Mouse (Mus musculus): Measurements from ENCODE around the gene Dnah8.
"Not testable (repeated sequence)": the region's sequence is repeated elsewhere in the genome, so short reads cannot be mapped to it uniquely, and the experiment has no call there.

Dnah8 gene

GRCm38 (mm10) chr17:30624132-30624531 lies at the start of gene Dnah8:
Gene Dnah8, plus strand, starts transcription at chr17:30624354.
- not testable (repeated sequence) for DNase-seq

GRCm38 (mm10) chr17:30574783-30575075 lies 49.4 kb upstream of the Dnah8 start:
- DNase-seq: no peak

- DNase-seq: peak; percentile 44 to 63
Measured at GRCm38 (mm10) chr17:30575121-30575904, 48.8 kb upstream of the Dnah8 start.

DNA sequence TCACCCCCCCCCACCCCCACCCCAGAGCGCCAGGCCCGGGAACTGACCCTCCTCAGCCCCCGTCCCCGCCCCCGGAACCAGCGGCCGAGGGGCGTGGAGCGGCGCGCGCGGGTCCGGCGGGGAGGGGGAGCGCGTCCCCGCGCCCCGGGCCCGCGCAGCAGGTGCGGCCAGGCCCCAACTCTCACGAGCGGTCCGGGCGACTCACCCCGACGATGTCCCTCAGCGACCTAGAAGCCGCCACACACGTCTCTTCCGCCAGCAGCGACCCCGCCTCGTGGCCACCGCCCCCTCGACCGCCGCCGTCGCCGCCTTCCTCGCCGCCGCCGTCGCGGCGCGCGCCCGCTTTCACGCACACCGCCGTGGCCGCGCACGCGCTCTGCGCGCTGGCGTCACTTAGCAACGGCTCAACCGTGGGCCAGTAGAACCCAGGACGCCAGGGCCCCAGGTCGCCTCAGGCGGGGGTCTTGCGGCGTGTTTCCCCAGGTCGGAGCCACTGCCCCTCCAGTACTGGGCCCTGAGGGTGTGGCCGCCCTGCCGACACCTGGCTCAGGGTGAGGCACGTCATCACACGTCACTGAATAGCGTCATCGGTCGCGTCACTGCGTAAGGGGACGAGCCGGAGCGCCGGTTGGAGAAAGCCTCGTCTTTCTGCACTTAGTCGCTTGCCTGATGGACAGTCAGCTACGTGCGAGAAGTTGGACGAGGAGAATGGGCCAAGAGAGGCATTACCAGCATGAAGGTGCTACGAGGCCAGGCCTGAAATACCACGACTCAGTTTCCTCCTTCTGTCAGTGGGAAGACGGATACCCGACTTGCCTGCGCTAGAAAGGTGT lies 48.0 kb upstream of the Dnah8 start, which contains the start of gene Btbd9:
Gene Btbd9, minus strand, starts transcription at position 548 of the 833 bp plus-strand sequence.
- peak; percentile 95 to 96 for DNase-seq

DNA sequence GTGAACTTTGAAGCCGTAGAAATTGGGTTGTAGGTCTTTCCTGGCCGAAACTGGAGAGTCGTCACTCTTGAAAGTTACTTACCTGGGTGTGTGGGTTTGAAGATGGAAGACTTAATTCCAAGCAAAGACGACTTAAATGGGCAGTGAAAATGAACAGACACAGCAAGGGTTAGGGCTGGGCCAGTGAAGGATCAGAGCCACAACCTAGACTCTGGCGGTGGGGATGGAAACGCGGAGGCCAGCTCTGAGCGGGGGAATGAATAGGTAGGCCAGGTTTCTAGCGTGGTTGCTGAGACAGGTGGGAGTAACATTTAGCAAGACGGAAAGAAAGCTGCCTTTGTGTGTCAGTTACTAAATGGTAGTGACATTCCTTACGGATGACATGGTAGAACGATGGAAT lies 47.2 kb upstream of the Dnah8 start:
- DNase-seq: no peak

DNA sequence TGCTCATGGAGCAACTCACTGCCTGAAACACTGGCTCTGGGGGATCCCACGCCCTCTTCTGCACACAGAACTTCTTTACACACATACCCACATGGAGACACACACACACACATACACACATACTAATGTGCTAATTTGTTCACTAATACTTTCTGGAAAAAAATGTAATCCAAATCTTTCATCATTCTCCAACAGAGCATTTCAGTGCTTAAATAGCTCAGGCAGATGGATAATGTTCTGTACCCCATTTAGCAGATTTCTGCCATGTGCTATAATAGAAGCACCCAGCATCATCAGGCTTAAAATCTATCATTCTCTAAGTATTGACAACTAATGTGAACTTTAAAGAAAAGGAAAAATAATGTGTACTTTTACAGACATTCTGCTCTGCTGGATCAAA lies 43.4 kb upstream of the Dnah8 start:
- no peak for DNase-seq

- DNase-seq: no peak
Measured at GRCm38 (mm10) chr17:30581201-30581600, 43.0 kb upstream of the Dnah8 start.

DNA sequence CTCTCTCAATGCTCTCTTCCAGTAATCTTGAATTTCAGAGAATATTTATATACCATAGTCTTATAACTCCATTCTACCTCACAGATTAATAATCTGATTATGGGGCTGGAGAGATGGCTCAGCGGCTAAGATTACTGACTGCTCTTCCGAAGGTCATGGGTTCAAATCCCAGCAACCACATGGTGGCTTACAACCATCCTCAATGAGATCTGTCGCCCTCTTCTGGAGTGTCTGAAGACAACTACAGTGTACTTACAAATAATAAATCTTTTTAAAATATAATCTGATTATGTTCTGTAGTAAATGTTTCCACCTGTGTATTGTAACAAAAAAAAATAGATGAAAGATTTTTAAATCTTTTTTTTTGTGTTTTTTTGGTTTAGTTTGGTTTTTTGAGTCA lies 41.8 kb upstream of the Dnah8 start:
- DNase-seq: no peak

- DNase-seq: no peak
Measured at GRCm38 (mm10) chr17:30583258-30584001, 40.7 kb upstream of the Dnah8 start.

DNA sequence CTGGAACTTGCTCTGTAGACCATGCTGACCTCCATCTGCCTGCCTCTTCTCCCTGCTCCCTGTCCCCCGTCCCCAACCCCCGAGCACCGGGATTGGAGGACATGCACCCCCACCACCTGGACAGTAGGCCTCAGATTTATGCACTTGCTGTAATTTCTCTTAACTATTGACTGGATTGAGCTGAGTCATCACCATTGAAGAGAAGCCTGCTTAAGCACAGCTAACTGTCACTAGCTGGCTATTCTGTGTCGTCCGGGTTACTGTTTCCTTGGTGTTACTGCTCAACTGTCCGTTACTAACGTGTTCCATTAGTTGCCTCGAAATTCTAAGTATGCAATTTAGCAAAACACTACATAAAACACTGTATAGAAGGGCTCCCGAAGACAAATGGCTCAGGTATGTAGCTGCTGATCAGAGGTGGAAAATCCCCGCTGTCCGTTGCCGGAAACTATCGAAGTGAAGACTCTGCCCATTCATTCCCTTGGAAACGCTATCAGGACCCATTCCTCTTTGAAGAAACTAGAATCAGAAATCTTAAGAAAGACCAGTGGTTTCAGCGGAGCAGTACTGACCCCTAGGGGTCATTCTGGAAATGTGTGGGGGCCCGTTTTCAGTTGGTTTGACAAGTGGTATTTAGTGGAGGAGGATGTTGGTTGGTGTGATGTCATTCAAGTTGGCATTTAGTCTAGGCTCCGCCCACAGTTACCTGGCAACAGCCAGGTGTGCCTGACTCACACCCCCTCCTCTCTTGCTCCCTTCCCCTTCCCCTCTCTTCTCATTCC lies 33.5 kb upstream of the Dnah8 start:
- peak; percentile 64 to 72 for DNase-seq

DNA sequence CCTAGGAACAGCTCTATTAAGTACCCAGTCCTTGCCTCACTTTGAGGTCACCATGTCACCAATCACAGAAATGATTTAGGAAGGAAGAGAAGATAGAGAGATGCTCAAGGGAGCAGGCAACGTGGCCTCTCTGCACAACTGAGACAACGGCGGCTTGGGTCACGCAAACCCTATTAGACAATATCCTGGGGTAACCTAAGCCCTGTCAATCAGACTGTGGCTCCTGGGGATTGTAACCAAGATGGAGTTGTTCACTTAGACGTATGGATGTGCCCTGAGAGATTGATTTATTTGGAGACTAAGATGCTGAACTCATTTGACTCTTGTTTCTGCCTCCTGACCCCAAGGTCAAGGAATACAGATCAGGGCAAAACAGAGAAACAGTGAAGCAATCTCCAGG lies 29.7 kb upstream of the Dnah8 start:
- DNase-seq: no peak

- no peak for DNase-seq
Measured at GRCm38 (mm10) chr17:30594846-30595245, 29.3 kb upstream of the Dnah8 start.

DNA sequence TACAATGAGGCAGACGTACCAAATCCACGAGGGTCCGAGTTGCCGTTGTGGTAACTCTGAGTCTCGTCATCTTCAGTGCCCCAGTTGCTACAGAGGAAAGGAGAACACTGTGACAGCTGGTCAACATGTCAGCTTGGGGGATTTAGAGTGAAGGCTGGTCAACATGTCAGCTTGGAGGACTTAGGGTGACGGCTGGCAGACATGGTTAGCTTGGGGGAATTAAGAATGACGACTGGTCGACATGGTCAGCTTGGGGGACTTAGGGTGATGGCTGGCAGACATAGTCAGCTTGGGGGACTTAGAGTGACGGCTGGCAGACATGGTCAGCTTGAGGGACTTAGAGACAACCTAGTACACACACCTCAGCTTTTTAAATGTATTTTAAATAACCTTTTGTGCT lies 26.4 kb upstream of the Dnah8 start:
- DNase-seq: no peak

GRCm38 (mm10) chr17:30598300-30598699 lies 25.9 kb upstream of the Dnah8 start:
- DNase-seq: no peak

- DNase-seq: no peak
Measured at GRCm38 (mm10) chr17:30602175-30602574, 22.0 kb upstream of the Dnah8 start.

DNA sequence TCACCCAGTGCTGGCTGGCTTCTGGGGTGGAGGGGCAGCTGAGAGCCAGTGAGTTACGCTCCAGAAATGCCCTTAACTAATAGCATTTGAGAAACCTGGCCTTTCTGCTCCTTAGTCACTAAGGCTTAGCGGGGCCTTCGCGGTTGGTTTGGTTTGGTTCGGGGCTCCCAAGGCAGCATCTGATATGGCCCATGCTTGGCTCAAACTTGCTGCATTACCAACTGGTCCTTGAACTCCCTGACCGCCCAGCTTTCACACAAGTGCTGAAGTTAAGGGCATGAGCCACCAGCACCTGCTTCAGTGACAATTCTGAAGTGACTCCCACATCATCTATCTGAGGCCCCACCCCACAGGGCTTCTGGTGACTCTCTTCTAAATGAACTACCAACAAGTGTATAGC lies 19.9 kb upstream of the Dnah8 start:
- no peak for DNase-seq

DNA sequence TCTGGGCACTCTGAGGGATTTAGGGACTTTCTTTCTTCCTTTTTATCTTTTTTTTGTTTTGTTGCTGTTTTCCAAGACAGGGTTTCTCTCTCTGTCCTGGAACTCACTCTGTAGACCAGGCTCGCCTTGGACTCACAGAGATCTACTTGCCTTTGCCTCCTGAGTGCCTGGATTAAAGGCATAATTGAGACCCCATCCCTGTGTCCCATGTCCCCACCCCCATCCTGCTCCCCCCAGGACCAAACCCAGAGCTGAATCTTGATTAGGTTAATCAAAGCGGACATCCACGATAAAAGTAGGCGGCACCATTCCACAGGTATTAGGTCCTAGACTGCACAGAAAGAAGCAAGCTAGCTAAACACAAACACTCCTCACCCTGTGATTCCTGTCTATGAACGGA lies 19.2 kb upstream of the Dnah8 start:
- peak in 1 of 2 experiments; percentile 29 for DNase-seq

DNA sequence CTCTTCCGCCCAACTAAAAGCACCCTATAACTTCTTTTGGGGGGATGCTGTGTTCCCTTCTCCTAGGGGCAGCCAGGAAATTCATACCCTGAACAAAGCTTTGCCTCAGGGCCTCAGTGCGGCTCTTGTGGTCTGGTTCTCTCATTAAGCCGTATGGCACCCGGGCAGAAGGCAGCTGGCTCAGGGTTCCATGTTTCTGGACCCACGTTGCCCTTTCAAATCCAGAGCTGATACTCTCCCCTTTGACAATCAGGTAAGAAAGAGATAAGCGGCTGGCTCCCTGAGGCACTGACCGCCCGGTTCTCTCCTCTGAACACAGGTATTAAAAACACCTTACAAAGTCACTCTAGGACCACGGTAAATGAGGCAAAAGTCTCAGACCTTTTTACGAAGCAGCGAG lies 17.9 kb upstream of the Dnah8 start:
- DNase-seq: peak in 1 of 2 experiments; percentile 33

DNA sequence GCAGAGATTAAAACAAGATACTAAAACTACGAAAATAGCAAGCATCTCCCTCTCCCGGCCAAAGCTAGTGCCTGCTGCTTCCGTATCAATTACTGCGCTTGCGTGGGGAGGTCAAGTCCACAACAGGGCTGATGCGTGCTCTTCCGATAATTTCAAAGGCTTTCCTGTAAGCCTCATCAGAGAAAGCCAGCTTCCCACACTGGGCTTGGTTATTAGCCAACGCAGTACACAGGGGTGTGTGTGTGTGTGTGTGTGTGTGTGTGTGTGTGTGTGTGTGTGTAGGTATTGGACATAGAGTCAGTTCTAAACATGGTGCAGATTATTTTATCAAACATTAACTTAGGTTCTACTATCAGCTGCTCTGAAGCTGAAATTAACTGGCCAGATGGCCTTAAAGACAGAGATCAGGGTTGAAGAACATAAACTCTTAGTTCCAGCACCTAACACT lies 17.5 kb upstream of the Dnah8 start:
- DNase-seq: peak in 1 of 2 experiments; percentile 42

- peak in 1 of 2 experiments; percentile 40 for DNase-seq
Measured at GRCm38 (mm10) chr17:30607330-30607729, 16.8 kb upstream of the Dnah8 start.

DNA sequence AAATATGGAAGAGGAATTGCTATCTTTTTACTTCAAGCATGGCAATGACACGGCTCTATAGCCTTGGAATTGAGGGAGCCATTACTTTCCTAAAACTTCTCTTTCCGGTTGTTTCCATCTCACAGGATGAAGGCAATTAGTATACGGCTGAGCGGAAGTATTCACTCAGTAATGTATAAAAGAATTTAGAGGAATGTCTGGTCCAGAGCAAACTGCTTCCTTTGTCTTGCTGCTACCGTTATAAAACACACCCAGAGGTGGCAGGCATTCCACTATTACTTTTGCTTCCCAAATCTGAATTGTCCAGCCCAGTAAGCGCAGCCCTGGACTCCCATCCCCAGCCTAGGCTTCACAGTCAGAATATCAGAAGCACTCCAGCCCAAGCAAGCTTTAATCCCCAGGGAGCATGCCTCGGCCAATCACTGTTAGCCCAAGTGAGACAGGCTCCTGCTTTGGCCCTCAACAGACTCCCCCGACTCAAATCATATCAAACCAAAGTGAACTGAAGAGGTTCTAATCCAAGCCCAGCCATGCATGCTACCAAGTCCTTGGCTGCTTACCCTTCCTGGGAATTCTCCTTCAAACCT lies 16.2 kb upstream of the Dnah8 start:
- peak in 1 of 2 experiments; percentile 30 for DNase-seq

Measured in kidney, postnatal 25 days (tissue).